10 mouse cellular contexts compared by ENCODE assay signal in the genomic region with DNA sequence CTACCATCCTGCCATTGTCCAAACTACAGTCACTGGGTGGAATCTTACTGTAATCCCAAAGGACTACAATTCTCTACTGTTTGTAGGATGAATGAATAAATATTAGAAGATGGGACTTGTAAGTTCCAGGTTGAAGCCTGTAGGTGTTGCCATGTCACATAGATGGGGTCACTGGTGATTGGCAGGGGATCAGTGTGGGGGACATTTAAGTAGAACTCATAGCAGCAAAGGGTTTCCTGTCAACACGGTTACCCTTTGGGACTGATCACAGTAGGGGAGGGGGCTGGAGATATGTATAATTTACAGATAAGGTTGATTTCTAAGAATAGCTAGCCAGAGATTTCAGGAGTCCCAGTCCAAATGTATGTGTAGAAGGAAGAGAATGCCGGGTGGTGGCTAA. TPM values are rescaled to one million over a fixed set of nuclear protein-coding genes. Genes with fewer than 3 reads are reported as not detected.
DNase-seq lines count a peak whose midpoint lies in the region; ATAC-seq lines count a peak whose summit lies in the region.
"Had no signal": no experiment of that assay in that cellular context is flagged by ENCODE, and none has a peak within 500 bp of the region (broad histone marks: within the 10 kb centered on the region; RNA-seq: fewer than 3 reads in every experiment).

No protein-coding gene starts in this region.

- peak overlapping the region; percentile 57 for H3K4me3 ChIP-seq in heart, embryonic 13.5 days
- no peak overlapping the region for H3K4me3 ChIP-seq in neural tube, embryonic 12.5 days
- no peak overlapping the region; the same call in 1 of the 2 replicates for H3K4me3 ChIP-seq in limb, embryonic 12.5 days (replicated peaks)

- peaks cover 52% of the 10 kb centered on the region for H3K27me3 ChIP-seq in heart, embryonic 13.5 days (replicated peaks)
- peaks cover 3% of the 10 kb centered on the region; the same call in 1 of the 2 replicates for H3K27me3 ChIP-seq in neural tube, embryonic 12.5 days (replicated peaks)
- H3K27me3 ChIP-seq in limb, embryonic 12.5 days: peaks cover 41% of the 10 kb centered on the region

- ATAC-seq in heart, embryonic 13.5 days (ENCODE audit: extremely low read depth, insufficient number of reproducible peaks, low FRiP score, low TSS enrichment): no peak
- ATAC-seq in neural tube, embryonic 12.5 days (ENCODE audit: low FRiP score, low read depth): no peak
- no peak for ATAC-seq in limb, embryonic 12.5 days (ENCODE audit: insufficient number of reproducible peaks, insufficient read depth, low FRiP score, low TSS enrichment, low read depth)

- no peak for DNase-seq in heart, adult 8-10 months (ENCODE audit: low spot score)
- DNase-seq in neural tube, embryonic 10.5 days (ENCODE audit: extremely low spot score, low spot score): no peak
- no peak for DNase-seq in spleen, postnatal 36 days (ENCODE audit: low spot score in 2 of 2)
- DNase-seq in urinary bladder, postnatal 25 days (ENCODE audit: low spot score): no peak
- no peak for DNase-seq in cerebellum, postnatal 25 days

- H3K36me3 ChIP-seq in heart, embryonic 13.5 days: no peaks in the 10 kb centered on the region
- H3K36me3 ChIP-seq in neural tube, embryonic 12.5 days: no peaks in the 10 kb centered on the region
- no peaks in the 10 kb centered on the region for H3K36me3 ChIP-seq in limb, embryonic 12.5 days

- peaks cover 29% of the 10 kb centered on the region for H3K4me1 ChIP-seq in heart, embryonic 13.5 days
- H3K4me1 ChIP-seq in neural tube, embryonic 12.5 days: peaks cover 13% of the 10 kb centered on the region
- H3K4me1 ChIP-seq in limb, embryonic 12.5 days (replicated peaks): no peaks in the 10 kb centered on the region

- H3K9ac ChIP-seq in heart, embryonic 13.5 days: no peak overlapping the region
- H3K9ac ChIP-seq in neural tube, embryonic 12.5 days: no peak overlapping the region
- H3K9ac ChIP-seq in limb, embryonic 12.5 days (replicated peaks): no peak overlapping the region

- 33% methylated on average over 2 of the region's 2 CpGs for WGBS in heart, embryonic 13.5 days
- 84% methylated on average over 2 of the region's 2 CpGs for WGBS in neural tube, embryonic 12.5 days
- 84% methylated on average over 2 of the region's 2 CpGs for WGBS in limb, embryonic 12.5 days

- no peak overlapping the region for H3K27ac ChIP-seq in heart, embryonic 13.5 days (replicated peaks)
- H3K27ac ChIP-seq in neural tube, embryonic 12.5 days: no peak overlapping the region
- no peak overlapping the region for H3K27ac ChIP-seq in limb, embryonic 12.5 days

- H3K9me3 ChIP-seq in heart, embryonic 13.5 days: no peaks in the 10 kb centered on the region
- H3K9me3 ChIP-seq in neural tube, embryonic 12.5 days: no peaks in the 10 kb centered on the region
- no peaks in the 10 kb centered on the region for H3K9me3 ChIP-seq in limb, embryonic 12.5 days

- peak overlapping the region; percentile 74 for H3K4me2 ChIP-seq in heart, embryonic 13.5 days
- H3K4me2 ChIP-seq in neural tube, embryonic 12.5 days (replicated peaks): peak overlapping the region; percentile 64; the same call in 1 of the 2 replicates
- H3K4me2 ChIP-seq in limb, embryonic 12.5 days: peak overlapping the region; percentile 81

RNA-seq across cellular contexts. Expression of gene Ccdc175, which starts 52.4 kb away (rescaled TPM):
- polyA plus RNA-seq in heart, embryonic 13.5 days (2015; fragmentation: Nextera tagmentation; extraction: Ambion mirVana): not detected in 2 replicates
- not detected for total RNA-seq in heart, adult 8-10 months (2022)
- polyA plus RNA-seq in neural tube, embryonic 12.5 days (2016; fragmentation: Nextera tagmentation; extraction: Ambion mirVana): not detected in 2 replicates
- polyA plus RNA-seq in limb, embryonic 12.5 days (2016; fragmentation: Nextera tagmentation; extraction: Ambion mirVana): not detected in 2 replicates
- total RNA-seq: neutrophil, adult 5-6 weeks had no signal
- polyA plus RNA-seq: liver, embryonic 16.5 days had no signal
